Mouse (Mus musculus) adrenal gland, postnatal 4 days (tissue): ENCODE data around the gene Klhl3. TPM values are rescaled to one million over a fixed set of nuclear protein-coding genes. Genes with fewer than 3 reads are reported as not detected.

Experiments
- DNase-seq, 2 experiments: peaks; one replicate each; pipeline ENCODE4 v3.0.0; 2021 to 2022; ENCODE audit warnings: low spot score in 2 of 2, mixed read lengths in 2 of 2
- total RNA-seq, 2 experiments: library from RNA; stranded (reverse); gene quantifications; 2 replicates each; pipeline ENCODE4 v1.2.3; 2021

The Klhl3 gene
- total RNA-seq, 2 experiments from 2014 or later = 4.1 to 5.0 TPM

GRCm38 (mm10) chr13:58126126-58126525, 12.7 kb upstream of the Klhl3 start:
- DNase-seq = no peak

- no peak for DNase-seq
Observed at GRCm38 (mm10) chr13:58124989-58125388, 11.6 kb upstream of the Klhl3 start.

- no peak for DNase-seq
Observed at GRCm38 (mm10) chr13:58124278-58124677, 10.9 kb upstream of the Klhl3 start.

GRCm38 (mm10) chr13:58123381-58123780, 10.0 kb upstream of the Klhl3 start:
- no peak for DNase-seq

GRCm38 (mm10) chr13:58122786-58123297, 9.4 kb upstream of the Klhl3 start:
- no peak for DNase-seq

GRCm38 (mm10) chr13:58117318-58118017, 4.1 kb upstream of the Klhl3 start:
- peak in 1 of 2 experiments; percentile 59 for DNase-seq

- no peak for DNase-seq
Observed at GRCm38 (mm10) chr13:58116801-58117200, 3.4 kb upstream of the Klhl3 start.

GRCm38 (mm10) chr13:58115227-58115626, 1.8 kb upstream of the Klhl3 start:
- DNase-seq = no peak

- no peak for DNase-seq
Observed at GRCm38 (mm10) chr13:58112601-58113041, 771 bp downstream of the Klhl3 start.

- no peak for DNase-seq
Observed at GRCm38 (mm10) chr13:58112191-58112590, 1.2 kb downstream of the Klhl3 start.

- DNase-seq = no peak
Observed at GRCm38 (mm10) chr13:58111306-58111705, 2.1 kb downstream of the Klhl3 start.

- no peak for DNase-seq
Observed at GRCm38 (mm10) chr13:58090643-58091042, 22.7 kb downstream of the Klhl3 start.

GRCm38 (mm10) chr13:58084396-58084795, 29.0 kb downstream of the Klhl3 start:
- no peak for DNase-seq

GRCm38 (mm10) chr13:58083521-58083920, 29.9 kb downstream of the Klhl3 start:
- no peak for DNase-seq

GRCm38 (mm10) chr13:58083048-58083447, 30.3 kb downstream of the Klhl3 start:
- no peak for DNase-seq

GRCm38 (mm10) chr13:58078361-58078760, 35.0 kb downstream of the Klhl3 start:
- no peak for DNase-seq

GRCm38 (mm10) chr13:58074881-58075280, 38.5 kb downstream of the Klhl3 start:
- DNase-seq = no peak

GRCm38 (mm10) chr13:58074466-58074865, 38.9 kb downstream of the Klhl3 start:
- no peak for DNase-seq

GRCm38 (mm10) chr13:58073254-58073882, 40.0 kb downstream of the Klhl3 start:
- DNase-seq = no peak

- no peak for DNase-seq
Observed at GRCm38 (mm10) chr13:58071209-58071608, 42.2 kb downstream of the Klhl3 start.

GRCm38 (mm10) chr13:58070504-58070903, 42.9 kb downstream of the Klhl3 start:
- no peak for DNase-seq

GRCm38 (mm10) chr13:58068421-58069209, 44.8 kb downstream of the Klhl3 start:
- no peak for DNase-seq
